Mouse (Mus musculus) cerebellum, adult 9-11 months (tissue): ENCODE results near the gene Pced1b.
"Not testable (repeated sequence)": the region's sequence is repeated elsewhere in the genome, so short reads cannot be mapped to it uniquely, and the experiment has no call there.

Experiments used
- DNase-seq: peaks from one replicate; pipeline ENCODE4 v3.0.0; 2022

Gene Pced1b

DNA sequence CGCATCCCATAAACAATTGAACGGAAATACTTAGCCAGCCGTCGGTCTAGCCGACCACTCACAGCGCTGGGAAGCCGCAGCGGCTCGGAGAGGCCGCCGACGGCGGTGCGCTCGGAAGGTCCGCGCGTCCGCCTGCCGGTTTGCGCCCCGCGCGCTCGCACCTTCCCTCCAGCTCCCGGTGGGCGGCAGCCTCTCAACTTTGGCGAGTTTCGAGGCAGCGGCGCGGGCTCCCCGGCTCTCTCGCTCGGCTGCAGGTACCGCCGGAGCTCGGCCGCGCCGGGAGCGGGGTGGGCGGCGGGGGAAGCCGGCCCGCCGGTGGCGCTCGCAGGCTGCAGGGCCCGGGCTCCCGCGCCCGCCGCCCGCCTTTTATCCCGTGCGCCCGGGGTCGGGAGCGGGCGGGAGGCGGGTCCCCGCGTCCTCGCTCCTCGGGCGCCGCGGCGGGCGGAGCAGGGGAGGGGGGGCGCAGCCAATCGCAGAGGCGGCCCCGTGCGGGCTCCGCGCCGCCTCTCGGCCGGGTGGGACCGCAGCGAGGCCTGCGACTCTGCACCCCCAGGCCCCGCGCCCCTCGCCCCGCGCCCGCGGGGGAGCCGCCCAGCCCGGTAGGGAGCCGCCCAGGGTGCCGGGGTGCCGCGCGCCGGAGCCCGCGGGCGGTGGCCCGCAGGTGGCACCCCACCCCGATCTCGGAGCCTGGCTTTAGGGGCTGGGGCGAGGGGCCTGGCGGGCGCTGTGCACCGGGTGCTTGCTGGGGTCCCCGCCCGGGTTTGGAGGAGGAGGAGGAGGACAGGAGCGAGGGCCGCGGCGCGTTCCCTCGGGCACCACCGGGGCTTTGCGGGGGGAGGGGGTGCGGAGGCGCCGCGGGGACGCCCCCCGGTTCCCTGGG is at the start of gene Pced1b, which contains the start of gene Amigo2:
Gene Pced1b, plus strand, starts transcription at position 197 of the 880 bp plus-strand sequence.
Gene Amigo2, minus strand, starts transcription at position 377 of the 880 bp plus-strand sequence.
- no peak for DNase-seq

DNA sequence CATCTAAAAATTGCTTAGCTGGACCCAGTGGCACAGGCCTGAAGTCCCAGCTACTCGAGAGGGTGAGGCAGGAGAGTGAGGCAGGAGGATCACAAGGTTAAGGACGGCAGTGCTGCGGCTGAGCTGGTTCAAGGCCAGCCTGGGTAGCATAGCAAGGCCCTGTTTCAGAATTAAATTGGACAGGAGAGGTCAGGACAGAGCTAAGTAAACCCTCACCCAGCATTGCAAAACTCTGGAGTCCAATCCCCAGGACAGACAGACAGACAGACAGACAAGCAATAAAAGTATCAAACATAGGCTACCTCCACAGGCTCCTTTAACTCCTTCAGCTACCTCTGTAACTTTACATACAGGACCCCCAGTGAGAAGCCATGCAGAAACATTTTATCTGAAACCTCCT is 42.0 kb upstream of the Pced1b start:
- no peak for DNase-seq

DNA sequence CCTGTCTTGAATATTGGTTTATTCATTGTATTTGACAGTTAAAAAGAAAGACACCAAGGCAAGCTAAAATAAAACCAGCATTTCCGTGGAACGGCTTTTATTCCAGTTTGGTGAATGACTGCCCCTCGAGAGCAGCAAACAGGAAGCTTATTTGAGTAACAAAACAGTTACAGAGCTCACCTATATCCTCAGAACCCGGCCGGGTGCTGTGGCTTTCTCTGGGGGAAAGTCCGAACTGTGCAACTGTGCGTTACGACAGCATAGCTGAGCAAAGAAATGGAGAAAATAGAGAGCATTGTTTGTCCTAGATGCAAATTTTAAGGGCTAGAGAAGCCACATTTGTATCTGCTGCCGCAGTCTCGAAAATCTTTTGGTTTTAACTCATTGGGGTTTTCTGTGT is 41.1 kb upstream of the Pced1b start:
- DNase-seq, result no peak

GRCm38 (mm10) chr15:97206506-97206905 is 40.4 kb upstream of the Pced1b start:
- no peak for DNase-seq

- not testable (repeated sequence) for DNase-seq
Observed at GRCm38 (mm10) chr15:97209754-97210153, 37.2 kb upstream of the Pced1b start.

- no peak for DNase-seq
Observed at GRCm38 (mm10) chr15:97212501-97213477, 34.1 kb upstream of the Pced1b start.

GRCm38 (mm10) chr15:97216843-97217242 is 30.1 kb upstream of the Pced1b start:
- no peak for DNase-seq

GRCm38 (mm10) chr15:97223431-97223830 is 23.5 kb upstream of the Pced1b start:
- DNase-seq, result no peak

GRCm38 (mm10) chr15:97224003-97224402 is 22.9 kb upstream of the Pced1b start:
- DNase-seq, result no peak

- no peak for DNase-seq
Observed at GRCm38 (mm10) chr15:97229494-97230077, 17.3 kb upstream of the Pced1b start.

DNA sequence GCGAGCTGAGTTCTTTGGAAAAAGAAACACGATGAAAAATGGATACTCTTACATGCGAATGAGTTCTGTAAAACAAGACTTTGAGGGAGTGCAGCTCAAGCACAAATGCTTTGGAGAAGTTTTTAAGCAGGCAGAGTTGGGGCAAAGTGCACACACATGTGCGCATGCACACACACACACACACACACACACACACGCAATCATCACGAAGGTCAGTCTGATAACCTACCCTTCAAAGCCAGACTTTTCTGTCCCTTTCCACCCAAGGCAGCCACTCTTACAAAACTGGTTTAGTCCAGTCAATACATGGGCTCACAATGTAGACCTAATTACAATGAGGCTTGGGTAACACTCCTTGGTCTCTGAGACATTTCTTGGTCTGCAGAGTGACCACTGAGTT is 12.8 kb upstream of the Pced1b start:
- no peak for DNase-seq

DNA sequence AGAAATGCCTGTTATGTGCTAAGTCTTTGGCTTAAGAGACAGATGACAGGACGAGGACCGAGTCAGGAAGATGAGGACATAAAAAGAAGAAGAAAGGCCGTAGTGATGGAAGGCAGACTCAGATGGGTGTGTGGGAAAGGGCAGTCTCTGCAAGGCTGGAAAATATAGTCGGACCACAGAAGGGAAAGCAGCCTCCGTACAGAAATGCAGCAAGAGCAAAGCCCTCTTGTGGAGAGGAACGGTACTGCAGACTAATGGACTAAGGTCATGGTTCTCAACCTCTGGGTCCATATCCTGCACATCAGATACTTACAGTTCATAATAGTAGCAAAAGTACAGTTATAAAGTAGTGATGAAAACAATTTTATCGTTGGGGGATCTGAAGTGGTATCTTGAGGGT is 11.7 kb upstream of the Pced1b start:
- peak; percentile 8 for DNase-seq

DNA sequence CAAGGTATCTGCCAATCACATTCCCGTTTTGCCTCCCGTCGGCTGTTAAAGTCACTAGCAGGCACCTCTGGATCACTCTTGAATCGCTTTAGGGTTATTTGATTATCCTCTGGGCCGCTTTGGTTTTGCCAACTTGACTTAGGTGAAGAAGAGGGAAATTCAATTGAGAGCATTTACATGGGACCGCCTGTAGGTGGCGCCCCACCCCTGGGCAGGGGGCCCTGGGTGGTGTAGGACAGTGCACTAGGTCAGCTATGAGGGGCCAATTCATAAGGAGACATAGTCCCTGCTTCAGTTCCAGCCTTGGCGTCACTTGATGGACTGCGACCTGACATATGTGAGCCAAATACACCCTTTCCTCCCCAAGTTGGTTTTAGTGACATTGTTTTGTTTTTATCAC is 10.0 kb upstream of the Pced1b start:
- no peak for DNase-seq

- no peak for DNase-seq
Observed at GRCm38 (mm10) chr15:97245392-97245791, 1.5 kb upstream of the Pced1b start.

DNA sequence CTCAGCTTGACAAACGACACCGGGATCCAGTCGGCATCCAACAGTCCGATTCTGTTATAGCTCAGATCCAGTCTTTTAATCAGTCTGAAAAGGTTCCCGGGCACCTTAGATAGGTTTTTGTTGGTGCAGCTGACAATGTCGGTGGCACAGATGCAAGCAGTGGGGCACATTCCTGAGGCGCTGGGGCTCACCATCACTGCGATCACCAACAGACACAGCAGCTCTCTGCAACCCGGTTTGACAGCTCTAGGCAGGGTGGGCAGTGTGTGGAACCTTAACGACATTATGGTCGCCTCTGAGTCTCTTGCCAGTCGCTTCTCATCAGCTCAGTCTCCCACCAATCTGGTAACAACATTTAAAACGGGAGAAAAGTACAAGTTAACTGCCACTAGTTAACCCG is 651 bp upstream of the Pced1b start:
- DNase-seq, result no peak

DNA sequence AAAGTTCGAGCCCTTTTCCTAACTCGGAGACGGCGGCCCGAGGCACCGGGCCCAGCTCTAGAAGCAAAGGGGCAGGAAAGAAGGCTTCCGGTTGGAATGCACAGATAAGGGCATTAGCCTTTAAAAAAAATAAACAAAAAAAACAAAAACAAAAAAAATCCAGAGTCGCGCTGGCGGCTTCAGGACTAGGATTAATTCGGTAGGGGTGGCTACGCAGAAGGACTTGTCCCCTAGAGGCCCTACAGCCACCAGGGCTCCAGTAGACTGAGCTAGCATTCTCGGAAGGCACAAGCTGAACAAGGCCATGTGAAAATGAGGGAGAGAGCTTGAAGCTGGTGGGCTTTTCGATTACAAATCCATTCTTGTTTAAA is 869 bp downstream of the Pced1b start:
- no peak for DNase-seq

DNA sequence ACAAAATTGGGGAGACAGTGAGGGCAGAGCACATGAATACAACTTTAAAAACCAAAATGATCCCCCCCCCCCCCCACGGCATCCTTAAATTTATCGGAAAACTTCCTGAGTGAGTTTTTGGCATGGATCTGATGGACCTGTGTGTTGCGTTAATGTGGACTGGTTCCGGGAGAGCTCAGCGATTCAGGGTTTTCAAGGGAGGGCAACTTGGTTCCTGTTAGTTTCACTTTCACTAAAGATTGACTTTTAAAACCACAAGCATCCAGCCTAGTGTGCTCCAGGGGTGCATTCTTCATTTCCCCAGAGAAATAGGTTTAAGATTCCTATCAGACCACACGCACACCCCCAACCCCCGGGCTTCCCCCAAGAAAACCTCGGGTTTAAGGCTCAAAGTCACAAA is 1.4 kb downstream of the Pced1b start:
- no peak for DNase-seq

DNA sequence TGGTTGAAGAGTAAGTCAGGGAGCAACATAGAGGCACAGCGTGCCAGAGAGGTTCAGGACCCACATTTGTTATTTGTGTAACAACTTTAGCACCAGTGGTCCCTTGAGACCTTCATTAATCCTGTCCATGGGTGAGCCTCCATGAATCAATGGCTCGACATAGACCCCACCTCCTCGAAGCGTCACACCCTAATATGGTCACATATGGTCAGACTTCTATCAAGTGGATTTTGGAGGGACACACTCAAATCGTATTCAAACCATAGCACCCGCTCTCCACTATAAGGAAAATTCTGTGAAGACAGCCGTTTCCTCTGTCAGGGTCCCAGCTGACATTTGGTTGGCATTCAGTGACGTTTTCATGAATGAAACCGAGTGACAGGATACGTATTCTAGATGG is 2.4 kb downstream of the Pced1b start:
- DNase-seq, result no peak

DNA sequence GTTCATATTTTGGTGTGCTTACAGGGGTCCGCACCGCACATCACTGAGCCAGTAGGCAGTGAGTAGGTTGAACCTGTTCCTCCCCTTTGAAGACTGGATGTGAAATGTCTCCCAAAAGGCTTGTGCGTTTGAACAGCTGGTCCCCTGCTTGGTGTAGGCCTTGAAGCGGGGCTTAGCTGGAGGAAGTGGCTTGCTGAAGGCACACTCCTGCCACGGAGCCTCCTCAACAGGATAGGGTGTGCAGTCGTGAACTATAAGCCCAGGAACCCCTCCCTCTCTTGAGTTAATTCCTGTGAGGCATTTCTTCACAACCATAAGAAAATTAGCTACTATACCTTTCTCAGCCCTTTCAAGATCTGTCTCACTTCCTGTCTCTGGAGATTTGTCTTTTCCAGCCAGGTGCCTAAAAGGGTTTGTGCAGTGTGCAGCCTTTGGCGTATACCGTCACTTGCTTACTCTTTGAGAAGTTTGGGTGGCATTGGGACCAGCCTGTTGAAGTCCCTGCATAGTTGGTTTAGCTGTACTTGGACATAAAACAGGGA is 5.7 kb downstream of the Pced1b start:
- DNase-seq, result no peak

- no peak for DNase-seq
Observed at GRCm38 (mm10) chr15:97254375-97254774, 7.5 kb downstream of the Pced1b start.

GRCm38 (mm10) chr15:97255800-97256199 is 8.9 kb downstream of the Pced1b start:
- no peak for DNase-seq

DNA sequence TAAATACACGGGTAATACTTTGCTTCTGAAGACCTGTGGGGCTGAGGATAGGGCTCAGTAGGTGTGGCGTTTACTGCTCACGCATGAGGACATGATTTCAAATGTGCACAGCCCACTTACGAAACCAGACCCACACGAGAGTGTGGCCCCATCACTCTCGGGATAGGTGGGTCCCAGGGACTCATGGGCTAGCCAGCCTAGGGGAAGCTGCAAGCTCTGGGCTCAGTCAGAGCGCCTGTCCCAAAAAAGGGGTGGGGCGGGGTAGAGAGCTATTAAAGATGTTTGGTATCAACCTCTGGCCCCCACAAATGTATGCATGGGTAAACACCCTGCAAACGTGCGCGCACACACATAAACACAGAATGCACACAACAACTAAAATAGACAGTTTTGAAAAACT is 9.5 kb downstream of the Pced1b start:
- no peak for DNase-seq

GRCm38 (mm10) chr15:97257206-97257775 is 10.4 kb downstream of the Pced1b start:
- no peak for DNase-seq
